Mouse (Mus musculus): ENCODE measurements around the gene Gm45233. TPM values are rescaled to one million over a fixed set of nuclear protein-coding genes. Genes with fewer than 3 reads are reported as not detected.
A peak's percentile ranks its signal among the peaks of the same experiment; 100 is the strongest.

The Gm45233 gene
- polyA plus RNA-seq, 1 experiment from 2014 or later, result 0.37 TPM

- Histone ChIP-seq H3K9ac (no peak overlapping the region), H3K27me3 (no peaks in the 10 kb centered on the region), H3K9me3 (no peaks in the 10 kb centered on the region), H3K4me3 (no peak overlapping the region), H3K36me3 (peaks cover 56% of the 10 kb centered on the region), H3K4me2 (no peak overlapping the region), H3K27ac (no peak overlapping the region), H3K4me1 (0 out of 2 replicates have a peak, but pooled peaks cover 3% of the 10 kb centered on the region)
- WGBS, result 48% methylated on average over 4 of the region's 4 CpGs
- no peak for ATAC-seq (ENCODE audit: insufficient number of reproducible peaks, low FRiP score, low TSS enrichment, low read depth)
Measured at GRCm38 (mm10) chr7:43452609-43453008, 8.7 kb downstream of the Gm45233 start.

DNA sequence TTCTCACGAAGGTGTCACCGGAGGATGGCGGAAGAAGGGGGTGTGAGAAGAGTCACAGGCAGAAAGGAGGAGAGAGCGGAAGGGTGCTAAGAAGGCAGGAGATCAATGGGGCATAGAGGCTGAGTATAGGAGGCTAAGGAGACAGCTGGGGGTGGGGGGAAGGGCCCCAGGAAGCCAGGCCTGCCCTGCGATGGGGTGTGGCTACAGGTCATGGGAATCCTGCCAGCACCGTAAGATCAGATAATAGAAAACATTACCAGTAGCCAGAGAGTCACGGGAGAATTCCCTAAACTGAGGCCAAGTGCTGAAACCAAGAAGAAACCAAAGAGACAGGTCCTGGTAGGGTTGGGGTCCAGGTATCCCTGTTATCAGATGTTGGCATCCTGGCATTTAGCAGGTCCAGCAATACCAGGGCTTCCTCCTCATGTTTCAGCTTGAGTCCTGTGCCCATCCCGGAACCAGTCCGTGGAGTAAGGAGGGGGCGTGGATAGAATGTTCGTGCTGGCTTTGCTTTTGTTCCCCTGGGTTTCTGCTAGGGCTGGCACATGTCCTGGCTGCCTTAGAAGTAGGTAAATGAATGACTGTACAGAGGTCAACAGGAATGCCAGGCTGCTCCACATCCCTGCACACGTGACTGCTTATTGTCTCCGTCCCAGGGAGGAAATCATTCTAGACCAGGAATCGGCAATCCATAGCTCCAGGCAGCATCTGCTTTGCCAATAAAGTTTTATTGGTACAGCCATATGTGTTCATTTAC, 9.8 kb downstream of the Gm45233 start:
- no peaks in the 10 kb centered on the region for H3K27me3 ChIP-seq
- no peak overlapping the region for H3K4me2 ChIP-seq
- no peak overlapping the region for H3K9ac ChIP-seq
- H3K27ac ChIP-seq, result no peak overlapping the region
- no peaks in the 10 kb centered on the region for H3K9me3 ChIP-seq
- H3K4me3 ChIP-seq, result no peak overlapping the region
- ATAC-seq (ENCODE audit: insufficient number of reproducible peaks, low FRiP score, low TSS enrichment, low read depth), result no peak
- peaks cover 63% of the 10 kb centered on the region for H3K36me3 ChIP-seq
- WGBS, result 67% methylated on average over 14 of the region's 14 CpGs
- 0 out of 2 replicates have a peak, but pooled peaks cover 3% of the 10 kb centered on the region for H3K4me1 ChIP-seq

DNA sequence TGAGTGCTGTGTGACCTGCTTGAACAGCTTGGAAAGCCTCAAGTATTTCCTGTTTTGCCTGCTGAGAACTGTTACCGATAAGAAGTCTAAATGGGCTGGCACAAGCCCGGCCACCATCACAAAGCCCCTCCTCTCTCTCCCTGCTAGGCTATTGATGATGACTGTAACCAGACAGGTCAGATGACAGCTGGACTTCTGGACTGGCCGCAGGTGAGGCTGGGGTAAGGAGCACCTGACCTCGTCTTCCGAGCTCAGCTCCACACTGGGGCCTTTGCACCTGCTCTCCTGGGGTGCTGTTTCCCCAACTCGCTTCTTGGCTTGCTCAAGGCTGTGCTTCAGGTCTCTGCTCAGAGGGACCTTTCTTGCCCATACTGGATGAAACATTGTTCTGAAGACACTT, 10.4 kb downstream of the Gm45233 start:
- Histone ChIP-seq H3K4me2 (no peak overlapping the region), H3K4me1 (0 out of 2 replicates have a peak, but pooled peaks cover 3% of the 10 kb centered on the region), H3K9ac (no peak overlapping the region), H3K36me3 (peaks cover 63% of the 10 kb centered on the region), H3K27ac (no peak overlapping the region), H3K4me3 (no peak overlapping the region), H3K9me3 (no peaks in the 10 kb centered on the region), H3K27me3 (no peaks in the 10 kb centered on the region)
- 68% methylated on average over 6 of the region's 6 CpGs for WGBS
- no peak for ATAC-seq (ENCODE audit: insufficient number of reproducible peaks, low FRiP score, low TSS enrichment, low read depth)

- Histone ChIP-seq H3K9ac (no peak within 1 kb of the TSS), H3K27ac (no peak within 1 kb of the TSS), H3K36me3 (peaks cover 5% of the 10 kb centered on the region), H3K4me2 (no peak within 1 kb of the TSS), H3K27me3 (peaks cover 25% of the 10 kb centered on the region), H3K4me3 (no peak within 1 kb of the TSS), H3K4me1 (peaks cover 20% of the 10 kb centered on the region), H3K9me3 (no peaks in the 10 kb centered on the region)
- ATAC-seq (ENCODE audit: insufficient number of reproducible peaks, low FRiP score, low TSS enrichment, low read depth), result no peak
- WGBS, result 59% methylated on average over 4 of the region's 4 CpGs
Measured at GRCm38 (mm10) chr7:43462851-43463250, 18.9 kb downstream of the Gm45233 start, which contains the start of gene Vsig10l. Gene Vsig10l, plus strand, starts transcription at chr7:43463151.

DNA sequence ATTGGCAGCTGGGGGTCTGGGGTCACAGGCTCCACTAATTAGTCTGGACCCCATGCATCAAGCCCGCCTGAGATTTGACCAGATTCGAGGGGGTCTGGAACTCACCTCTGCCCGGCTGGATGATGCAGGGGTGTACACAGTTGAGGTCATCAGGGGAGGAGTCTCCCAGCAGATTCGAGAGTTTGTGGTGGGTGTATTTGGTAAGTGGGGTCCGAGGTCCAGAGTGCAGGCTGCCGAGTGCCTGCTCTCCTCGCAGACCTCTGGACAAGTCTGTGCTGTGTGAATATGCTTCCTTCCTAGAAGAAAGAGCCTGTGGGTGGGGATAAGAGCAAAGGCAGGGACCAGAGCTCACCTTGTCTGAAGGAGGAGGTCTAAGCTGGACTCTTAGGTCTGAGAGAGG, 20.0 kb downstream of the Gm45233 start:
- Histone ChIP-seq H3K4me2 (no peak overlapping the region), H3K9me3 (no peaks in the 10 kb centered on the region), H3K4me3 (no peak overlapping the region), H3K4me1 (peaks cover 20% of the 10 kb centered on the region), H3K36me3 (no peaks in the 10 kb centered on the region), H3K27ac (no peak overlapping the region), H3K9ac (no peak overlapping the region), H3K27me3 (peaks cover 25% of the 10 kb centered on the region)
- ATAC-seq (ENCODE audit: insufficient number of reproducible peaks, low FRiP score, low TSS enrichment, low read depth), result no peak
- WGBS, result 71% methylated on average over 7 of the region's 7 CpGs

DNA sequence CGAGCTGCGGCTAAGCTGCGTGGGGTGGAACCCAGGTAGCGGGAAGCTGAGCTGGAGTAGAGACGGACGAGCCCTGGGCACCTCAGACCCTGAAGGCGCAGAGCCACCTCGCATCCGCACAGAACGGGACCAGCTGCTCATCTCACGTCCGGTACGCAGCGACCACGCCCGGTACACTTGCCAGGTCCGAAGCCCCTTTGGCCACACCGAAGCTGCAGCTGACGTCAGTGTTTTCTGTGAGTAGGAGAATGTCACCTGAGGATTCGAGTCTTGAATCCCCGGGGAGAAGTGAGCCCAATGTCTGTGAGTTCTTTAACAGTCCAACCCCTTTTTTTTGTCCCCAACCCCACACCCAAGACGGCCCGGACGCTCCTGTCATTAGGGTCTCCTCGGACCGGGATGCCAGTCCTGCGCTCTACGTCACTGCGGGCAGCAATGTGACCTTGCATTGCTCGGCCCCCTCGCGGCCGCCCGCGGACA, 21.0 kb downstream of the Gm45233 start:
- peak overlapping the region; percentile 42; the same call in 1 of the 2 replicates for H3K9ac ChIP-seq
- H3K9me3 ChIP-seq, result no peaks in the 10 kb centered on the region
- H3K4me1 ChIP-seq, result peaks cover 20% of the 10 kb centered on the region
- no peak for ATAC-seq (ENCODE audit: insufficient number of reproducible peaks, low FRiP score, low TSS enrichment, low read depth)
- no peaks in the 10 kb centered on the region for H3K36me3 ChIP-seq
- H3K4me2 ChIP-seq, result peak overlapping the region; percentile 97
- peaks cover 25% of the 10 kb centered on the region for H3K27me3 ChIP-seq
- no peak overlapping the region for H3K27ac ChIP-seq
- H3K4me3 ChIP-seq, result peak overlapping the region; percentile 57
- WGBS, result 9% methylated on average over 35 of the region's 35 CpGs

DNA sequence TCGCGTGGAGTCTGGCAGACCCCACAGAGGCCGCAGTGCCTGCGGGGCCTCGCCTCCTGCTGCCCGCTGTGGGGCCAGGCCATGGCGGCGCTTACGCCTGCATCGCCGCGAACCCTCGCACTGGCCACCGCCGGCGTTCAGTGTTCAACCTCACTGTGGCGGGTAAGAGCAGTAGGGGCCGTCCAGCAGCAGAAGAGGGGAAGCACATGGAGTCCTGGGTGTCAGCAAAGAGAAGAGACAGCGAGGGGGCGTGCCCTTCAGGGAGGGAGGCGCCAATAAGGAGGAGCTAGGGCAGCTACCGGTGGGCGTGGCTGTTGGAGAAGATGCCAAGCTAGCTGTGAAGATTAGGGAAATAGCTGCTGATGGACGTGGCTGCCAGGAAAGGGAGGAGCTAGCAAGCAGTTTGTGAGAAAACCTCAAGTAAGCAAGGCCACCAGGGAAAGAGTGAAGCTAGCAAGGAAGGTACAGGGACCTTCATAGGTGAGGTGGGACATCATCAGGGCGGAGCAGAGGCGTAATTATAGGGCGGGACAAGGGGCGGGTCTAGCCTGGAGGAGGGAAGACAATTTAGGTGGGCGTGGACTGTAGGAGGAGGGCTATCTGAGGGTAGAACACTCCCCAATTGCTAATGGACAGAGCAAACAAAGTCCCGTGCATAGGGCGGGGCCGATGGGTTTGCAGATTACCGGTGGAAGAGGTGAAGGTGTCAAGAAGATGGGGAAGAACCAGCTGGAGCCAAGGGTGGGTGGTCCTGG, 21.6 kb downstream of the Gm45233 start:
- Histone ChIP-seq H3K4me2 (peak overlapping the region; percentile 97), H3K36me3 (no peaks in the 10 kb centered on the region), H3K27me3 (peaks cover 25% of the 10 kb centered on the region), H3K4me1 (peaks cover 20% of the 10 kb centered on the region), H3K4me3 (peak overlapping the region; percentile 57), H3K9ac (peak overlapping the region; percentile 42; the same call in 1 of the 2 replicates), H3K27ac (0 out of 2 replicates have a peak overlapping the region, but pooled peaks have one; percentile 48), H3K9me3 (no peaks in the 10 kb centered on the region)
- under 1% methylated on average over 33 of the region's 33 CpGs for WGBS
- ATAC-seq (ENCODE audit: insufficient number of reproducible peaks, low FRiP score, low TSS enrichment, low read depth), result peak; percentile 79

DNA sequence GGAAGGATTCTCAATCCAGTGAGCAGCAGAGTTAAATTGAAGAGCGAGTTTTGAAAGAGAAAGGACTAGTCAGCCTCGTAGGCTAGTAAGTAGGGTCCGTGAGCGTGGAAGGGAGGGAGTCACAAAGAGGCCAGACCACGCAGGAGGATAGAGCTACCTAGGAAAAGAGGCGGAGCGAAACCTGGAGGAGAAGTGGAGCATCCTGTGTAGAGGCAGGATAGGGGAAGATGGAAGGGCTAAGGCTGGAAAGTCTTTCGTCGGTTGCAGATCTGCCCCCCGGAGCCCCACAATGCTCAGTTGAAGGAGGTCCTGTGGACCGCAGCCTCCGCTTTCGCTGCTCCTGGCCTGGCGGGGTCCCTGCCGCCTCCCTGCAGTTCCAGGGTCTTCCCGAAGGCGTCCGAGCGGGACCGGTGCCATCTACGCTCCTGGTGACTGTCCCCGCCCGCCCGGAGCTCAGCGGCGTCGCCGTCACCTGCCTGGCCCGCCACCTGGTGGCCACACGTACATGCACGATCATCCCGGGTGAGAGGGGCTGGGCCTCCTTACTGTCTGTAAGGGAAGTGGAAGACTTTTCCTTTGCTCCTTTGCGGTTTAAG, 22.3 kb downstream of the Gm45233 start:
- Histone ChIP-seq H3K4me1 (peaks cover 20% of the 10 kb centered on the region), H3K9me3 (no peaks in the 10 kb centered on the region), H3K27me3 (peaks cover 25% of the 10 kb centered on the region), H3K36me3 (no peaks in the 10 kb centered on the region), H3K27ac (peak overlapping the region; percentile 48; the same call in 1 of the 2 replicates), H3K4me2 (peak overlapping the region; percentile 97), H3K4me3 (peak overlapping the region; percentile 57), H3K9ac (no peak overlapping the region)
- peak; percentile 32; the same call in 1 of the 2 replicates for ATAC-seq (ENCODE audit: insufficient number of reproducible peaks, low FRiP score, low TSS enrichment, low read depth)
- WGBS, result under 1% methylated on average over 33 of the region's 33 CpGs

DNA sequence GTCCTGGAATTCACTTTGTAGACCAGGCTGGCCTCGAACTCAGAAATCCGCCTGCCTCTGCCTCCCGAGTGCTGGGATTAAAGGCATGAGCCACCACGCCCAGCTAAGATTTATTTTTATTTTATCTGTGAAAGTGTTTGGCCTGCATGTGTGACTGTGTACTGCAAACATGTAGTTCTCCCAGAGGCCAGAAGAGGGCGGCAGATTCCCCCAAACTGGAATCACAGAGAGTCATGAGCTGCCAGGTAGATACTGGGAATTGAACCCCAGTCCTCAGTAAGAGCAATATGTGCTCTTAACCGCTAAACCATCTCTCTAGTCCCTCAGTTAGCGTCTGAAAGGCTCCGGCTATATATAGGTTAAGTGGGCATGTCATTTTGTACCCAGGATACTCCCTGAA, 26.4 kb downstream of the Gm45233 start:
- no peak overlapping the region for H3K9ac ChIP-seq
- H3K27me3 ChIP-seq, result peaks cover 14% of the 10 kb centered on the region
- H3K9me3 ChIP-seq, result no peaks in the 10 kb centered on the region
- no peak overlapping the region for H3K27ac ChIP-seq
- WGBS, result 41% methylated on average over 8 of the region's 8 CpGs
- H3K4me3 ChIP-seq, result no peak overlapping the region
- ATAC-seq (ENCODE audit: insufficient number of reproducible peaks, low FRiP score, low TSS enrichment, low read depth), result no peak
- no peak overlapping the region for H3K4me2 ChIP-seq
- no peaks in the 10 kb centered on the region for H3K36me3 ChIP-seq
- peaks cover 11% of the 10 kb centered on the region for H3K4me1 ChIP-seq

DNA sequence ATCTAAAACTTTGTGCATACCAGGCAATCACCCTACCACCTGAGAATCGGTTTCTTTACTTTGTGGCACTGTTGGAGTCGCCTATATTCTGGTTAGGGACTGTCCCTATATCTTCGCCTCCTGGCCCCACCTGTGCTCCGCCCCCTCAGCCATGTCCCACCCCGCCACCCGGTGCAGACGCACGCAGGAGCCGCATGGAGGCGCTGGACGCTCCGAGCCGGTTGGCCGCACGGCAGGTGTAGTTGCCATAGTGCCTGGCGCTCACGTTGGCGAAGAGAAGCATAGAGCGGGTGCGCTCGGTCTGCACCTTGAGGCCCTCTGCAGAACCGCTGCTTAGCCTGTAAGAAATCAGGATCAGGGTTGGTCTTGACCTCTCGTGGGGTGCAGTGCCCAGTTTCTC, 31.8 kb downstream of the Gm45233 start:
- H3K36me3 ChIP-seq, result no peaks in the 10 kb centered on the region
- no peak overlapping the region for H3K4me3 ChIP-seq
- ATAC-seq (ENCODE audit: insufficient number of reproducible peaks, low FRiP score, low TSS enrichment, low read depth), result no peak
- no peak overlapping the region for H3K9ac ChIP-seq
- H3K9me3 ChIP-seq, result no peaks in the 10 kb centered on the region
- H3K27me3 ChIP-seq, result peaks cover 41% of the 10 kb centered on the region
- no peak overlapping the region for H3K27ac ChIP-seq
- H3K4me2 ChIP-seq, result no peak overlapping the region
- H3K4me1 ChIP-seq, result peaks cover 5% of the 10 kb centered on the region; the same call in 1 of the 2 replicates
- WGBS, result 13% methylated on average over 23 of the region's 23 CpGs

- Histone ChIP-seq H3K36me3 (no peaks in the 10 kb centered on the region), H3K4me3 (no peak overlapping the region), H3K9ac (no peak overlapping the region), H3K9me3 (no peaks in the 10 kb centered on the region), H3K27me3 (peaks cover 41% of the 10 kb centered on the region), H3K27ac (no peak overlapping the region), H3K4me1 (peaks cover 5% of the 10 kb centered on the region; the same call in 1 of the 2 replicates), H3K4me2 (no peak overlapping the region)
- WGBS, result 10% methylated on average over 13 of the region's 13 CpGs
- ATAC-seq (ENCODE audit: insufficient number of reproducible peaks, low FRiP score, low TSS enrichment, low read depth), result no peak
Measured at GRCm38 (mm10) chr7:43476376-43476775, 32.4 kb downstream of the Gm45233 start.
